Mouse (Mus musculus) small intestine, adult 2 months (tissue): Measurements from ENCODE around the gene Acsm1.

Experiments
- CTCF ChIP-seq: fragments of 200-500 bp; IDR thresholded peaks from 2 replicates; pipeline ENCODE4 v1.5.1; 2012; ENCODE audit warnings: low read depth, mild to moderate bottlenecking, control low read depth, inconsistent platforms, low read length, moderate library complexity, mixed read lengths; ENCODE audit not compliant: insufficient replicate concordance, insufficient read length; ENCODE audit errors: extremely low read depth
- POLR2A ChIP-seq: fragments of 200-500 bp; IDR thresholded peaks from 2 replicates; pipeline ENCODE4 v1.6.1; 2012; ENCODE audit warnings: low read depth, mild to moderate bottlenecking, control low read depth, inconsistent platforms, low read length, moderate library complexity

DNA sequence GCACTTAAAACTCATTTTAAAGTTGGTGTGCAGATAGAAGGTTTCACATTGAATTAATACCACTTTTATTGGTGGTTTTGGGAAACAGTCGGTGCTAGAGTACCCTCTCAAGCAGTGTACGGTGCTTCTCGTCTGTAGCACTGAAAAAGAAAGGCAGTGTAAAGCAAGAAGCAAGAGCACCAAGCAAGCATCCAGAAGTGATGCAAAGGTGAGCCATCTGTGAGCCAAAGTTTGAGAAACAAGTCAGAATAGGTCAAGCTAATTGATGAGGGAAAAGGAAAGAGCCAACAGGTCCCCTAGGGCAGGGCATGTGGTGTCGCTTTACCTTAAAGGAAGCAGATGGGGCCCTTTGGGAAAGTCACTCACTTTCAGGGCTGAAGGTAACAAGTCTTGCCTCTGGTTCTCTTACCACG, at the start of gene Acsm1:
- TF ChIP-seq CTCF (no peak), POLR2A (no peak)
